Mouse (Mus musculus): Measurements from ENCODE around the gene Cdc37l1. TPM values are rescaled to one million over a fixed set of nuclear protein-coding genes. Genes with fewer than 3 reads are reported as not detected.

Gene Cdc37l1
- polyA plus RNA-seq, 1 experiment from 2014 or later, result 27.3 TPM

DNA sequence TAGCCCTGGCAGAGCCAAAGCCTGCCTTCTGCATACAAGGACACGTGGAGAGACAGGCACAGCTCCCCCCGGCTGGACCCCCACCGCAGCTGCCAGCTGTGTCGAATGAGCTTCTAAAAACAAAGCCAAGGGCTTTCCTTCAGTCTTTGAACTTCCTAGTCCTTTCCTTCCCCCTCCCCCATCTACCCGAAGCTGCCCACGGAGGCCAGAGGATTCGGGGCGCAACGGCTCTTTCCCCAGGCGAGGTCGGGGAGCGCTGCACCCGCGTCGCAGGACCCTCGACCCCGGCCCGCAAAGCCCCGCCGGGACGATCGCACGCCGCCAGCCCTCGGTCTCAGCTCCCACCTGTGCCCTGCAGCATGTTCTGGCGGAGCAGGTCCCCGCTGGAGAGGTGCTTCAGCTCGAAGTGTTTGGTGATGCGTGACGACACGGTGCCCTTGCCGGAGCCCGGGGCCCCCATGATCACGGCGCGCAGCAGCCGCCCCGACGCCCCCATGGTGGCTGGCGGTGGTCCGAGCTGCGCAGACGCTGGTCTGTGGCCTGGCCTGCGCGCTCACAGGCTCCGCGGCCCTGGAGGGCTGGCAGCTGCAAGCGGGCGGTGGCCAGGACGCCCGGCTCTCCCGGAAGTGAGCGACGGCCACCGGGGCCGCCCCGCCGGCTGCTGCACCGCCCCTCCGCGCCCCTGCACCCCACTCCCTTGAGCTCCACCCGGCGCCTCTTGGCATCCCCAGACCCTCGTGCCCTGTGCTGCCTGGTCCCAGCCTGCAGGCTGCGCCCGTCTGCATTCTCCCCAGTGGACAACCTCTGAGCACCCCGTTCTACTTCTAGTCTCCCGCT lies 57.4 kb downstream of the Cdc37l1 start, which contains the start of gene Ak3:
Ak3 (minus strand) TSS at position 628 of the 837 bp plus-strand sequence.
- H3K27me3 ChIP-seq (replicated peaks), result no peaks in the 10 kb centered on the region
- H3K9ac ChIP-seq, result peak within 1 kb of the TSS; percentile 86
- H3K4me3 ChIP-seq, result peak within 1 kb of the TSS; percentile 67
- WGBS, result under 1% methylated on average over 68 of the region's 68 CpGs
- H3K4me2 ChIP-seq, result peak within 1 kb of the TSS; percentile 84
- H3K4me1 ChIP-seq, result peaks cover 37% of the 10 kb centered on the region
- H3K27ac ChIP-seq (replicated peaks), result peak within 1 kb of the TSS; percentile 87
- no peaks in the 10 kb centered on the region for H3K36me3 ChIP-seq
- no peaks in the 10 kb centered on the region for H3K9me3 ChIP-seq
- ATAC-seq (ENCODE audit: extremely low read depth, insufficient number of reproducible peaks, low FRiP score, low TSS enrichment), result peak; percentile 81

DNA sequence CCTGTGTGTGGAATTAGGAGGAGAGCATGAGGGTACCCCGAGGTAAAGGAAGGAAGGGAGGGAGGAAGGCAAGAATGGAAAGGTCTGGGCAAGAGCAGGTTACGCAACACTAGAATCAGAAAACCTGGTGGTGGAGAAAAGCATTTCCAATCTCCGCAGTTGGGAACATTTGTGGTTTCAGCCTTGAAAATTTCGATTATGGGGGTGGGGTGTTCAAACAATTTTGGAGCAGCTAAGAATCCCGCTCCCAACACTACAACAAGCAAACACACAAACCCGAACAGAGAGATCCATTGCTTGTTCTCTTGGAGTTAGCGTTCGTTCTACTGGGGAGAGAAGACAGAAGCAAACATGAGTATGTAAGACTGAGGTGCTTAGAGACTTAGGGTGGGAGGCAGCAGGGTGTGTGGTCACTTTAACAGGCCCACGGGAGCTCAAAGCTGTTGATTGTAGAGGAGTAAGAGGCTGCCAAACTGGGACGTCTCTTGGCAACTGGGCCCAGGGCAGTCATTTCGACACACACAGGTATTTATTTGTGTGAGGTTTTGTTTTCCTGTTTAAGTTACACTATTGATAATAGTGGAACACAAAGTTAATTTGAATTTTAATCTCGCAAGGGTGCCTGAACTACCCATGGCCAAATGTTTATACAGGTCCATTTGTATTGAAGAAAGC lies 59.4 kb downstream of the Cdc37l1 start:
- Histone ChIP-seq H3K27ac (replicated peaks) (no peak overlapping the region), H3K4me2 (no peak overlapping the region), H3K27me3 (replicated peaks) (no peaks in the 10 kb centered on the region), H3K36me3 (no peaks in the 10 kb centered on the region), H3K9ac (no peak overlapping the region), H3K4me1 (peaks cover 27% of the 10 kb centered on the region), H3K9me3 (no peaks in the 10 kb centered on the region), H3K4me3 (no peak overlapping the region)
- ATAC-seq (ENCODE audit: extremely low read depth, insufficient number of reproducible peaks, low FRiP score, low TSS enrichment), result no peak
- 76% methylated on average over 12 of the region's 12 CpGs for WGBS

DNA sequence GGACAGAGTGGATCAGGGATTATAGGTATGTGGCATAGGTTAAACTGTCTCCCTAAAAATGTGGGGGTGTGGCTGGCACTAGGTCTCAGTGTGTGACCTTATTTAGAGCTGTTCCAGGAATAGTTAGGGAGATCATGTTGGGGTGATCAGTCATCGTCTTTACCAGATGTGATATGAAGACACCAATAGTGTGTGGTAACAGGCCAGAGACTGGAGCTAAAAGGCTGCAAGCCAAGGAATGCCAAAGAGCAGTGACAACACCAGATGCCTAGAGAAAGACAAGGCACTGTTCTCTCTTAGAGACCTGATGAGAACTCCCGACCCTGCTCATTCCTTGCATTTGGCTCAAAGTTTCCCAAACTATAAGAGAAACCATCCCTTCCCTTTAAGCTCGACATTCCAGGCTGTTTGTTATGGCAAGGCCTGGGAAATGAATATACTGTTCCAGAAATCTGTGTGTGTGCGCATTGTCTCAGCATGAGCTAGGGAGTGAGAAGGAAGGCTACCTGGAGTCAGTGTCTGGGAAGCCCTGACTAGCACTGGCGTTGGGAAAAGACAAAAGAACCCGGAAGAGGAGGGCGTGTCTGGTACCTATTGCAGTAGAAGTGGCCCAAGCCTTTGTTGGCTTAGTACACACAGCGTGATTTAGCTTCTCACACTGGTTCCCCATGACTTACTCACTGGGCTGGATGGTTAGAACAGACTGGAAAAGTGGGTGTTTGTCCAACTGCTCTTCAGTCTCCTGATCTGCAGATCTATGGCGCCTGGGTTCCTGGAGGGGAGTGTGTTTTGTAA lies 60.2 kb downstream of the Cdc37l1 start:
- H3K27ac ChIP-seq (replicated peaks), result no peak overlapping the region
- no peaks in the 10 kb centered on the region for H3K36me3 ChIP-seq
- no peak overlapping the region for H3K4me2 ChIP-seq
- H3K9me3 ChIP-seq, result no peaks in the 10 kb centered on the region
- peaks cover 20% of the 10 kb centered on the region for H3K4me1 ChIP-seq
- 70% methylated on average over 9 of the region's 9 CpGs for whole genome bisulfite sequencing
- no peak overlapping the region for H3K4me3 ChIP-seq
- H3K27me3 ChIP-seq (replicated peaks), result no peaks in the 10 kb centered on the region
- H3K9ac ChIP-seq, result no peak overlapping the region
- no peak for ATAC-seq (ENCODE audit: extremely low read depth, insufficient number of reproducible peaks, low FRiP score, low TSS enrichment)

- H3K27me3 ChIP-seq (replicated peaks), result no peaks in the 10 kb centered on the region
- no peak for ATAC-seq (ENCODE audit: extremely low read depth, insufficient number of reproducible peaks, low FRiP score, low TSS enrichment)
- no peak overlapping the region for H3K4me2 ChIP-seq
- no peak overlapping the region for H3K27ac ChIP-seq (replicated peaks)
- 74% methylated on average over 12 of the region's 12 CpGs for WGBS
- H3K9ac ChIP-seq, result no peak overlapping the region
- no peaks in the 10 kb centered on the region for H3K9me3 ChIP-seq
- H3K4me1 ChIP-seq, result peaks cover 8% of the 10 kb centered on the region
- H3K36me3 ChIP-seq, result no peaks in the 10 kb centered on the region
- H3K4me3 ChIP-seq, result no peak overlapping the region
These were observed 62.6 kb downstream of the Cdc37l1 start for GRCm38 (mm10) chr19:29052786-29053185.

DNA sequence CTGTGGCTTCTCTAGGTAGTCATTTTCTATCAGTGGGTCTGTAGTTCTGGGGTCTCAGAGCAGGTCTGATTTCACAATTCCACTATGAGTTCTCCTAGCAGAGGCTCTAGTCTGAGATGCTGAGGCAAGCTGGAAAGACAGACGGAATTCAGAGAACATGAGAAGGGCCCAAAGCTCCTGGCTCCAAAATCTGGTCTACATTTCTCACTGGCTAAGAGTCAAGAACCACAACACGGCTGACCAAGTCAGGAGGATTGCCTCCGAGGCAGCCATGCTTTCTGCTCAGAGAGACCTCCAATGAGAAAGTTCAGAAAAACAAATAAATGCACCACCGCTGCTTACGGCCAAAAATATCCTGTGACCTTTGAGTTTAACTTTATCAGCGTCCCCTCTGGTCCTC lies 64.4 kb downstream of the Cdc37l1 start:
- H3K4me3 ChIP-seq, result no peak overlapping the region
- H3K27ac ChIP-seq (replicated peaks), result no peak overlapping the region
- ATAC-seq (ENCODE audit: extremely low read depth, insufficient number of reproducible peaks, low FRiP score, low TSS enrichment), result no peak
- H3K9me3 ChIP-seq, result no peaks in the 10 kb centered on the region
- H3K27me3 ChIP-seq (replicated peaks), result no peaks in the 10 kb centered on the region
- H3K4me2 ChIP-seq, result no peak overlapping the region
- WGBS, result 71% methylated on average over 6 of the region's 6 CpGs
- no peaks in the 10 kb centered on the region for H3K4me1 ChIP-seq
- H3K9ac ChIP-seq, result no peak overlapping the region
- no peaks in the 10 kb centered on the region for H3K36me3 ChIP-seq

DNA sequence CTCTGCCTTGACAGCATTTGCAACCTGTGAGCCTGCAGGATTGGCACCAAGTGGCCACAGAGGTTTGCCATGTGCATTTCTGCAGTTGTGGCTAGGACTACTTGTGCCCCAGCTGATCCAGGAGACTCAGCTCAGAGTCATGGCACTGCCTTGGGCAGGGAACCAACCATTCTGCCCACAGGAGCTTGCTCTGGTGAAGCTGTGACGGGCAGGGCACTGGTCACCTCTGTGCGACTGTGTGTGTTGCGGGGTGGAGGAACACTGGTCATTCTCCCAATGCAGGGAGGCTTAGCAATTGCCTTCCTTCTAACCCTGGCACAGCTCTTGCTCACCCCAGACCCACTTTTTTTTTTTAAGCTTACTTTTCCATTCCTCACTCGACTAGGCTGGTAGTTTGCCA lies 65.3 kb downstream of the Cdc37l1 start:
- no peak overlapping the region for H3K4me3 ChIP-seq
- no peaks in the 10 kb centered on the region for H3K36me3 ChIP-seq
- H3K9me3 ChIP-seq, result no peaks in the 10 kb centered on the region
- no peak overlapping the region for H3K4me2 ChIP-seq
- WGBS, result 82% methylated on average over 4 of the region's 4 CpGs
- H3K9ac ChIP-seq, result no peak overlapping the region
- no peaks in the 10 kb centered on the region for H3K27me3 ChIP-seq (replicated peaks)
- no peak for ATAC-seq (ENCODE audit: extremely low read depth, insufficient number of reproducible peaks, low FRiP score, low TSS enrichment)
- no peaks in the 10 kb centered on the region for H3K4me1 ChIP-seq
- no peak overlapping the region for H3K27ac ChIP-seq (replicated peaks)

GRCm38 (mm10) chr19:29058741-29059140 lies 68.6 kb downstream of the Cdc37l1 start:
- no peak overlapping the region for H3K4me3 ChIP-seq
- no peak for ATAC-seq (ENCODE audit: extremely low read depth, insufficient number of reproducible peaks, low FRiP score, low TSS enrichment)
- H3K36me3 ChIP-seq, result no peaks in the 10 kb centered on the region
- H3K4me2 ChIP-seq, result no peak overlapping the region
- H3K9me3 ChIP-seq, result no peaks in the 10 kb centered on the region
- no peaks in the 10 kb centered on the region for H3K27me3 ChIP-seq (replicated peaks)
- H3K27ac ChIP-seq (replicated peaks), result no peak overlapping the region
- 88% methylated on average over 5 of the region's 5 CpGs for WGBS
- H3K4me1 ChIP-seq, result peaks cover 3% of the 10 kb centered on the region; the same call in 1 of the 2 replicates
- H3K9ac ChIP-seq, result no peak overlapping the region

DNA sequence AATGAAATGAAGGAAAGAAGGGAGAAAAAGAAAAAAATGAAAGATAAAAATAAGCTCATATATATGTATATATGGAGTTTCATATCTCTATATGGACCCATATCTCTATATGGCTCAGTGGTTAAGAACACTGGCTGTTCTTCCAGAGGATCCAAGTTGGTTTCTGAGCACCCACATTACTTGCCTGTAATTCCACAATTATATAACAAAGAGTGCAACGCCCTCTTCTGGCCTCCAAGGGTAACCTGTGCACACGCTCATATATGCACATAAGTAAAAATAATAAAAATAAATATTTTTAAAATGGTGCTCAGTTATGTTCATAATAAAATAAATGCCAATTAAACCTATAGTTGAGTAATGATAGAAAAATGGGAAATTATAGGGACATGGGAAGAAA lies 69.5 kb downstream of the Cdc37l1 start:
- Histone ChIP-seq H3K4me3 (no peak overlapping the region), H3K36me3 (no peaks in the 10 kb centered on the region)

DNA sequence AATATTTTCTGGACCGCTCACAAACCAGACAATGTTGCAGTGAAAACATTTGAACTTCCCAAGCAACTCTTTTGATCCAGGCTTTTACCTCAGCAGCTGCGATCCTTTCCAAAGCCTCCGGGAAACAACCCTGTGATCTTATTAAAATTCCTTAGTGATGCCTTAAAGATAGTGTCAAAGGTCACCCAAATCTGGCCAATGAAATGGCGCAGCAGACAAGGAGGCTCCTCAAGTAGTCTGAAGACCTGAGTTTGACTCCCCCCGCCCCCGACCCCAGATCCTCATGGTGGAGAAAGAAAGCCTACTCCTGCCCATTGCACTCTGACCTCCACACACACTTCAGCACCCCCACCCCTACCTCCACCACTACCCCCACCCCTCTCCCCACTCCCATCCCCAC lies 70.1 kb downstream of the Cdc37l1 start:
- H3K4me3 ChIP-seq, result no peak overlapping the region
- no peak overlapping the region for H3K27ac ChIP-seq (replicated peaks)
- peaks cover 8% of the 10 kb centered on the region for H3K4me1 ChIP-seq
- H3K9me3 ChIP-seq, result no peaks in the 10 kb centered on the region
- no peaks in the 10 kb centered on the region for H3K27me3 ChIP-seq (replicated peaks)
- no peak overlapping the region for H3K4me2 ChIP-seq
- H3K9ac ChIP-seq, result no peak overlapping the region
- 51% methylated on average over 6 of the region's 6 CpGs for WGBS
- no peaks in the 10 kb centered on the region for H3K36me3 ChIP-seq
- no peak for ATAC-seq (ENCODE audit: extremely low read depth, insufficient number of reproducible peaks, low FRiP score, low TSS enrichment)

More for the DNA sequence above, 69.5 kb downstream of the Cdc37l1 start:
- 74% methylated on average over 2 of the region's 2 CpGs for WGBS
- Histone ChIP-seq H3K9me3 (no peaks in the 10 kb centered on the region), H3K4me1 (peaks cover 8% of the 10 kb centered on the region), H3K27me3 (replicated peaks) (no peaks in the 10 kb centered on the region), H3K9ac (no peak overlapping the region), H3K27ac (replicated peaks) (no peak overlapping the region), H3K4me2 (no peak overlapping the region)
- no peak for ATAC-seq (ENCODE audit: extremely low read depth, insufficient number of reproducible peaks, low FRiP score, low TSS enrichment)

DNA sequence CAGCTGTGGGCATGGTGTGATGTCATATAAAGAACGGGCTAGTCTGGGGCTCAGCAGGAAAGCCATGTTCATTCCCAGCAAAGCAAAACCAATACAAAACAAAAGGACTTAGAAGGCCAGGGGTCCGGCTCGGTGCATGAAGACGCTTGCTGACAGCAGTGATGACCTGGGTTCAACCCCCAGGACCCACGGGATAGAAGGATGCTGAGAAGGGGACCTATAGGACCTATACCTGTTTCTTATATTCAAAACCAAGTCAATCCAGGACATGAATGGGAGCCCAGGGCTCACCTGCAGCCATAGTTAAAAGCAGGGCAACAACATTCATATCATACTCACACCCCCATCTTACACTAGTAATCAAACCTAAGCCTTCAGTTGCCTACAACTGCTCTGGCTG lies 72.9 kb downstream of the Cdc37l1 start:
- no peak overlapping the region for H3K9ac ChIP-seq
- no peak overlapping the region for H3K4me2 ChIP-seq
- peaks cover 22% of the 10 kb centered on the region for H3K4me1 ChIP-seq
- H3K36me3 ChIP-seq, result no peaks in the 10 kb centered on the region
- WGBS, result 74% methylated on average over 5 of the region's 5 CpGs
- no peaks in the 10 kb centered on the region for H3K27me3 ChIP-seq (replicated peaks)
- H3K4me3 ChIP-seq, result no peak overlapping the region
- H3K27ac ChIP-seq (replicated peaks), result no peak overlapping the region
- no peaks in the 10 kb centered on the region for H3K9me3 ChIP-seq
- ATAC-seq (ENCODE audit: extremely low read depth, insufficient number of reproducible peaks, low FRiP score, low TSS enrichment), result no peak
